Mouse (Mus musculus): ENCODE data around the gene Plpp1. TPM values are rescaled to one million over a fixed set of nuclear protein-coding genes. Genes with fewer than 3 reads are reported as not detected.

Plpp1 gene
- 34.4 and 38.2 TPM in 2 replicates for polyA plus RNA-seq (2016; fragmentation: Nextera tagmentation; extraction: Ambion mirVana)

- ATAC-seq (ENCODE audit: insufficient number of reproducible peaks, insufficient read depth, low FRiP score, low TSS enrichment): peak; percentile 97
- Histone ChIP-seq H3K27ac (peak within 1 kb of the TSS; percentile 88), H3K9me3 (no peaks in the 10 kb centered on the region), H3K4me1 (peaks cover 6% of the 10 kb centered on the region; the same call in 1 of the 2 replicates), H3K4me3 (peak within 1 kb of the TSS; percentile 73), H3K36me3 (peaks cover 7% of the 10 kb centered on the region), H3K4me2 (replicated peaks) (peak within 1 kb of the TSS; percentile 85), H3K9ac (peak within 1 kb of the TSS; percentile 74), H3K27me3 (no peaks in the 10 kb centered on the region)
- WGBS: under 1% methylated on average over 83 of the region's 83 CpGs
These were observed at the start of gene Plpp1 for GRCm38 (mm10) chr13:112800597-112801380. TSS of gene Plpp1 (plus strand) at chr13:112800792.

- Histone ChIP-seq H3K27me3 (no peaks in the 10 kb centered on the region), H3K4me3 (no peak overlapping the region), H3K4me1 (0 out of 2 replicates have a peak, but pooled peaks cover 11% of the 10 kb centered on the region), H3K9ac (no peak overlapping the region), H3K9me3 (no peaks in the 10 kb centered on the region), H3K27ac (no peak overlapping the region), H3K4me2 (replicated peaks) (peak overlapping the region; percentile 24), H3K36me3 (no peaks in the 10 kb centered on the region)
- no peak for ATAC-seq (ENCODE audit: insufficient number of reproducible peaks, insufficient read depth, low FRiP score, low TSS enrichment)
- WGBS: 36% methylated on average over 18 of the region's 18 CpGs
These were observed 48.9 kb upstream of the Plpp1 start for GRCm38 (mm10) chr13:112751454-112752308.

GRCm38 (mm10) chr13:112752309-112752975 is 48.1 kb upstream of the Plpp1 start:
- H3K4me1 ChIP-seq: 0 out of 2 replicates have a peak, but pooled peaks cover 11% of the 10 kb centered on the region
- no peaks in the 10 kb centered on the region for H3K36me3 ChIP-seq
- H3K4me2 ChIP-seq (replicated peaks): no peak overlapping the region
- WGBS: 75% methylated on average over 11 of the region's 11 CpGs
- H3K9me3 ChIP-seq: no peaks in the 10 kb centered on the region
- no peak overlapping the region for H3K4me3 ChIP-seq
- no peak overlapping the region; the same call in 1 of the 2 replicates for H3K9ac ChIP-seq
- no peak for ATAC-seq (ENCODE audit: insufficient number of reproducible peaks, insufficient read depth, low FRiP score, low TSS enrichment)
- H3K27ac ChIP-seq: no peak overlapping the region
- H3K27me3 ChIP-seq: no peaks in the 10 kb centered on the region

GRCm38 (mm10) chr13:112753522-112753921 is 47.1 kb upstream of the Plpp1 start:
- H3K36me3 ChIP-seq: no peaks in the 10 kb centered on the region
- no peaks in the 10 kb centered on the region for H3K9me3 ChIP-seq
- no peak for ATAC-seq (ENCODE audit: insufficient number of reproducible peaks, insufficient read depth, low FRiP score, low TSS enrichment)
- 79% methylated on average over 9 of the region's 9 CpGs for WGBS
- H3K9ac ChIP-seq: no peak overlapping the region
- no peaks in the 10 kb centered on the region for H3K27me3 ChIP-seq
- H3K4me1 ChIP-seq: 0 out of 2 replicates have a peak, but pooled peaks cover 11% of the 10 kb centered on the region
- H3K27ac ChIP-seq: no peak overlapping the region
- H3K4me3 ChIP-seq: no peak overlapping the region
- no peak overlapping the region for H3K4me2 ChIP-seq (replicated peaks)

GRCm38 (mm10) chr13:112754871-112755270 is 45.7 kb upstream of the Plpp1 start:
- Histone ChIP-seq H3K4me3 (no peak overlapping the region), H3K27ac (no peak overlapping the region), H3K36me3 (no peaks in the 10 kb centered on the region), H3K9ac (no peak overlapping the region), H3K4me1 (0 out of 2 replicates have a peak, but pooled peaks cover 16% of the 10 kb centered on the region), H3K27me3 (no peaks in the 10 kb centered on the region), H3K4me2 (replicated peaks) (no peak overlapping the region), H3K9me3 (no peaks in the 10 kb centered on the region)
- WGBS: 38% methylated on average over 4 of the region's 4 CpGs
- ATAC-seq (ENCODE audit: insufficient number of reproducible peaks, insufficient read depth, low FRiP score, low TSS enrichment): no peak

- no peaks in the 10 kb centered on the region for H3K9me3 ChIP-seq
- H3K4me2 ChIP-seq (replicated peaks): no peak overlapping the region
- peaks cover 19% of the 10 kb centered on the region; the same call in 1 of the 2 replicates for H3K4me1 ChIP-seq
- H3K27ac ChIP-seq: no peak overlapping the region
- H3K27me3 ChIP-seq: no peaks in the 10 kb centered on the region
- H3K4me3 ChIP-seq: no peak overlapping the region
- no peaks in the 10 kb centered on the region for H3K36me3 ChIP-seq
- ATAC-seq (ENCODE audit: insufficient number of reproducible peaks, insufficient read depth, low FRiP score, low TSS enrichment): 0 out of 2 replicates have a peak, but pooled peaks have one; percentile 16
- WGBS: 53% methylated on average over 11 of the region's 11 CpGs
- no peak overlapping the region for H3K9ac ChIP-seq
These were observed 45.0 kb upstream of the Plpp1 start for GRCm38 (mm10) chr13:112755507-112756010.

- Histone ChIP-seq H3K9me3 (no peaks in the 10 kb centered on the region), H3K9ac (no peak overlapping the region), H3K4me3 (no peak overlapping the region), H3K27ac (no peak overlapping the region), H3K4me2 (replicated peaks) (no peak overlapping the region), H3K36me3 (no peaks in the 10 kb centered on the region), H3K27me3 (no peaks in the 10 kb centered on the region), H3K4me1 (peaks cover 16% of the 10 kb centered on the region; the same call in 1 of the 2 replicates)
- ATAC-seq (ENCODE audit: insufficient number of reproducible peaks, insufficient read depth, low FRiP score, low TSS enrichment): no peak
- 88% methylated on average over 9 of the region's 9 CpGs for WGBS
These were observed 43.2 kb upstream of the Plpp1 start for GRCm38 (mm10) chr13:112757395-112757794.

- 61% methylated on average over 6 of the region's 6 CpGs for WGBS
- Histone ChIP-seq H3K4me1 (peaks cover 20% of the 10 kb centered on the region; the same call in 1 of the 2 replicates), H3K9me3 (no peaks in the 10 kb centered on the region), H3K9ac (no peak overlapping the region), H3K27ac (0 out of 2 replicates have a peak overlapping the region, but pooled peaks have one; percentile 36), H3K4me2 (replicated peaks) (no peak overlapping the region), H3K36me3 (no peaks in the 10 kb centered on the region), H3K27me3 (no peaks in the 10 kb centered on the region), H3K4me3 (no peak overlapping the region)
- ATAC-seq (ENCODE audit: insufficient number of reproducible peaks, insufficient read depth, low FRiP score, low TSS enrichment): no peak
These were observed 42.0 kb upstream of the Plpp1 start for GRCm38 (mm10) chr13:112758546-112759090.

- Histone ChIP-seq H3K4me3 (no peak overlapping the region), H3K9ac (no peak overlapping the region), H3K9me3 (no peaks in the 10 kb centered on the region), H3K36me3 (no peaks in the 10 kb centered on the region), H3K27me3 (no peaks in the 10 kb centered on the region), H3K4me1 (peaks cover 20% of the 10 kb centered on the region; the same call in 1 of the 2 replicates), H3K4me2 (replicated peaks) (no peak overlapping the region), H3K27ac (peak overlapping the region; percentile 36; the same call in 1 of the 2 replicates)
- WGBS: 72% methylated on average over 9 of the region's 9 CpGs
- no peak for ATAC-seq (ENCODE audit: insufficient number of reproducible peaks, insufficient read depth, low FRiP score, low TSS enrichment)
These were observed 41.2 kb upstream of the Plpp1 start for GRCm38 (mm10) chr13:112759364-112759763.

GRCm38 (mm10) chr13:112759777-112760537 is 40.6 kb upstream of the Plpp1 start:
- 68% methylated on average over 15 of the region's 15 CpGs for WGBS
- no peak for ATAC-seq (ENCODE audit: insufficient number of reproducible peaks, insufficient read depth, low FRiP score, low TSS enrichment)
- no peaks in the 10 kb centered on the region for H3K9me3 ChIP-seq
- no peaks in the 10 kb centered on the region for H3K36me3 ChIP-seq
- H3K27ac ChIP-seq: no peak overlapping the region
- no peak overlapping the region for H3K4me3 ChIP-seq
- H3K4me1 ChIP-seq: peaks cover 20% of the 10 kb centered on the region; the same call in 1 of the 2 replicates
- H3K27me3 ChIP-seq: no peaks in the 10 kb centered on the region
- H3K9ac ChIP-seq: no peak overlapping the region
- H3K4me2 ChIP-seq (replicated peaks): no peak overlapping the region
